In the genomic region with DNA sequence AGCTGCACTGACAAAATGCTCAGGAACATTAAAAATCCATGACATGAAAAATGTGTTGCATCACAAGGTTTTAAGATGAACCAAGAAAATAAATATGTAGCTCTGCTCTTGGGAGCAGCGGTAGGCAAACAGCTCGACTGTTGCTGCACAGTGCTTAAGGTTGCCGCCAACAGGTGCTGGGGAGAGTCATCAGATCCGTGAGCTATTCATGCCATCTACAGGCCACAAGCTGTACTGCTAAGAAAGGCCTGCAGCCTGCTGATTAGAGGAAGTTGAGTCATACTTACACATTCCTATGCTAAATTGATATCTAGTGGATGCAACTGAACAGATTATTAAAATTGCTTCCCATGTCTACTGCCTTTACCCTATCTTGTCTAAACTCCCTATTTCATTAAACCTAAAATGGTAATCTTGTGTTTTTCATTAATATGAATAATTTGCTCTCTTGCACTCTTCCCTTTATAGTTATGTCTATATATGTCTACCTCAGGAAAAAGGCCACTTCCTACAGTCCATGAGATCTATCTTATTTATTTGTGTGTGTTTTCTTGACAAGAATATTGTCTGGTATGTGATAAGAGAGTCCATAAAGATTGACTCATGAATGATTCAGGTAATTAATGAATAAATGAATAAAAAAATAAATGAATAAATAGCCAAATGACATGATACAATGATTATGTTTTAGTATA, we compare ENCODE assay signal across 8 mouse cellular contexts.
A peak's percentile ranks its signal among the peaks of the same experiment; 100 is the strongest.
DNase-seq lines count a peak whose midpoint lies in the region; ATAC-seq lines count a peak whose summit lies in the region.

No protein-coding gene starts in this region.

- H3K9ac ChIP-seq in midbrain, embryonic 14.5 days (replicated peaks; ENCODE audit: low read length), result no peak overlapping the region

- H3K4me1 ChIP-seq in midbrain, embryonic 14.5 days (ENCODE audit: control insufficient read depth, insufficient read depth, low read length), result no peaks in the 10 kb centered on the region

- no peak overlapping the region for H3K4me3 ChIP-seq in midbrain, embryonic 14.5 days (replicated peaks; ENCODE audit: low read depth, low read length)

- intact Hi-C loops in left cerebral cortex, postnatal 25 days (cut with DNase I), result loop anchor here (5.0 to 10.0 kb wide), 3 partner anchors 671 to 988 kb away; no protein-coding TSS in a partner anchor

- H3K9me3 ChIP-seq in midbrain, embryonic 14.5 days (ENCODE audit: control insufficient read depth, low read length), result no peaks in the 10 kb centered on the region

- H3K4me2 ChIP-seq in midbrain, embryonic 14.5 days (ENCODE audit: low read length), result no peak overlapping the region

- no peak overlapping the region for H3K27ac ChIP-seq in midbrain, embryonic 14.5 days (replicated peaks; ENCODE audit: low read depth, low read length)

- no peaks in the 10 kb centered on the region for H3K27me3 ChIP-seq in midbrain, embryonic 14.5 days (ENCODE audit: control insufficient read depth, insufficient read depth, low read length)

- H3K36me3 ChIP-seq in midbrain, embryonic 14.5 days (ENCODE audit: control insufficient read depth, insufficient read depth, low read length), result no peaks in the 10 kb centered on the region

- 3% methylated on average over 4 of the region's 4 CpGs for WGBS in midbrain, embryonic 14.5 days

- peak; percentile 95 for ATAC-seq in midbrain, embryonic 14.5 days (ENCODE audit: low FRiP score, low TSS enrichment)

- DNase-seq in ovary, adult 18-20 months (ENCODE audit: low spot score), result peak; percentile 7
- DNase-seq in ovary, postnatal 10 days (ENCODE audit: low spot score), result no peak
- peak; percentile 54 for DNase-seq in cerebellum, adult 9-10 months
- DNase-seq in frontal cortex, postnatal 14 days (ENCODE audit: low spot score in 2 of 2), result peak; percentile 60 to 66
- DNase-seq in kidney, adult 18-20 months, result peak; percentile 31
- peak; percentile 74 to 91 for DNase-seq in left cerebral cortex, postnatal 25 days (ENCODE audit: low spot score in 2 of 2)
- DNase-seq in midbrain, embryonic 14.5 days, result peak; percentile 89
- peak; percentile 57 for DNase-seq in telencephalon, adult 2 months (ENCODE audit: low read depth, low spot score)
